Mouse (Mus musculus) thymus, adult 18-20 months (tissue): ENCODE results near the gene Immt.
"Not testable (repeated sequence)": the region's sequence is repeated elsewhere in the genome, so short reads cannot be mapped to it uniquely, and the experiment has no call there.

Experiments used
- DNase-seq, 2 experiments: peaks; one replicate each; pipeline ENCODE4 v3.0.0; 2022; ENCODE audit warnings: mixed read lengths in 2 of 2

Gene Immt

DNA sequence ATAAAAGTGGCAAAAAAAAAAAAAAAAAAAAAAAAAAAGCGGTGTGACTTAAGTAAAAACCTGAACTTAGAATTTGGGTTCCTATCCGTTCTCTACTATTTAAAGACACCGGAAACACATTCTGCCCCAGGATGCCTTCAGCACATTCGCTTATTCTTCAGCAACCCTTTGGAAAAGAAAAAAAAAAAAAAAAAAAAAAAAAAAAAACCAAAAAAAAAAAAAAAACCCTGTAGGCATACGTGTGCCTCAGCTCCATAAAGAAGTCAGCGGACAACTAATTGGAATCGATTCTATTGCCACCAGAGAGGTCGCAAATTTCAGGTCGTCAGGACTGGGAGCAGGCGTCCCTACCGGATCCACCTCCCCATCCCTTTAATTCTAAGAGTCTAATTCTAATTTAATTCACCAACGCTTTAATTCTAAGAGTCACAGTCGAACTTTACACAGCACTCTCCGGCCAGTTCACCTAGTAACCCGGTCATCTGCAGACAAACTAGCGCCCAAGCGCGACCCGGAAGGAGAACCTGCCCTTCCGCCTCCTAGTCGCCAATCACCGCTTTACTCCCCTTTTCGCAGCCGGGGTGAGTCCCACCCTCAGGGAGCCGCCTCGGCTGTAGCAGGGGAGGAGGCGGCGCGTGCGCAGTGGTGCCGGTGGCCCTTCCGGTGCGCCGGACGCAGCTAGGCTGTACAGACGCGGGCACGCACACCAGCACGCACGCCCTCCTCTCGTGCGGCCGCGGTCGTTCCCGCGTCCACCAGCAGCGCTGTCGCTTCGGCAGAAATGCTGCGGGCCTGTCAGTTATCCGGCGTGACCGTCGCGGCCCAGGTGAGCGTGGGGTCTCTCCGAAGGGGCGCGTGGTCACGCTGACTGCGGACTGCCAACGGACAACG, at the start of gene Immt:
TSS of gene Immt (plus strand) at position 642 of the 891 bp plus-strand sequence.
- peak; percentile 93 to 94 for DNase-seq

DNA sequence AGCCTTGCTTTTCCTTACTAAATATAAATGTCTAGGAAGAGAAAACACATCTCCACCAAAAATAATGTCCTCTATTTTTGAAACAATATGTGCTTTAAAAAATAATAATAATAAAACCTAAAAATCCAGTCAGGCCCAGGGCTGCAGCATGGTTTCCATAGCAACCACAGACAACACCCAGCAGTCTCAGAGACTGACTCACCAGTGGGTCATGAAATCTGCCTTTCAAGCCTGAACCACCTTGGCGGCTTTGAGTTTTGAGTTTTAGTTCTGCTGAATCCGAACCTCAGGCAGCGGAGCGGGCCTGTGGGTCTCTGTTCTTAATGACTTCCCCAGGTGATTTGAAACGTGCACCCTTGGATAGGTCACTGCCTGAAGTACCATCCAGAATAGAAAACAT, 48.0 kb upstream of the Immt start:
- DNase-seq, result no peak

DNA sequence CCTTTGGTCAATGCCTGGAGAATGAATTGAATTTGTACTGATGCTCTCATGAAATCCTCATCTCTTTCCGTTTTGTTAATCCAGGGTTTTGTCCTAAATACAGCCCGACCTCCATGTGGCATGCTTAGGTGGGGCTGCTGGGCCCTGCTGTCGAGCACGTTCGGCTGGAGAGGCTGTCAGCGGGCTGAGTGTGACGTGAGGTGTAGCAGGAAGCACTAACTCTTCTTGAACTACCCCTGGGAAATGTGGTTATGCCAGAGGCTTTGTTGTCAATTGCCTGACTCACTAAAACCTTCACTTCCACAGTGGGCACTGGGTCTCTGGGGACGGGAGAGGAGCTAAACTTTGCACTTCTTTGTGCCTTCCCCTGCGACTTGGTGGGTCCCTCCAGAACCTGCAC, 42.8 kb upstream of the Immt start:
- DNase-seq, result no peak

DNA sequence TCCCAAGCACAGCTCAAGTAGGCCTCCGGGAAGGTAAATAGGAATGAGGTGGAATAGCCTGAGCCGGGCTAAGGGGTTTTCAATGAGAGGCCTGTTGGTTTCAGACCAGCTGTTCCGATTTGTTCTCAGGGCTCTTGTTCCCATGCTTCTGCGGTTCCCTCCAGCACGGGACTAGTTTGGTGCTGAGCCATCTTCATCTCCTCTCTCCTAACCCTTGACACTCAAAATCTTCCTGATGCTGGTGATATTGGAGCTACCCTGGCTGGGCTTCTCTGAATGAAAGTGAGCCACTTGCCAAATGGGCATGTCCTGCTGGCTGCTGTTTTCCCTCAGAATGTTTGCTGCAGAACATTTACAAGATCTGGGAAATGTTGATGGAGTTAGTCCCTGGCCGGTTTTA, 39.4 kb upstream of the Immt start:
- no peak for DNase-seq

DNA sequence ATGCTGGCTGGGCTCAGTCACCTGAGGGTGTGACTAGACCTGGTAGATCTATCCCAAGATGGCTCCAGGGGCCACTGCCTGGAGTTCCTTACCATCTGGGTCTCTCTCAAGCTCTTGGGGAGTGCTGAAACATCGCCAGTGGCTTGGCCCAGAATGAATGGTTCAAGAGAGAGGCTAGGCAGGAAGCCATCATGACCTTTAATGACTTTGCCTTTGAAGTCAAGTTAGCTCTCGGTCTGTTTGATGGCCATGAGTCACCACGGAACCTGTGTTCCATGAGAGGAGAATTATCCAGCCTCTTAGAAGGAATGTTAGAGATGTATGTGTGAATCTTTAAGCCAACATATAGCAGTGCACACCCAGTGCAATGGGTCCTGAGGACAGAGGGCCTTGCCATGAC, 31.7 kb upstream of the Immt start:
- DNase-seq, result no peak

GRCm38 (mm10) chr6:71801011-71801713, 30.0 kb upstream of the Immt start:
- DNase-seq, result no peak

GRCm38 (mm10) chr6:71801714-71802094, 29.4 kb upstream of the Immt start:
- DNase-seq, result no peak

- DNase-seq, result no peak
Observed at GRCm38 (mm10) chr6:71803609-71804008, 27.5 kb upstream of the Immt start.

DNA sequence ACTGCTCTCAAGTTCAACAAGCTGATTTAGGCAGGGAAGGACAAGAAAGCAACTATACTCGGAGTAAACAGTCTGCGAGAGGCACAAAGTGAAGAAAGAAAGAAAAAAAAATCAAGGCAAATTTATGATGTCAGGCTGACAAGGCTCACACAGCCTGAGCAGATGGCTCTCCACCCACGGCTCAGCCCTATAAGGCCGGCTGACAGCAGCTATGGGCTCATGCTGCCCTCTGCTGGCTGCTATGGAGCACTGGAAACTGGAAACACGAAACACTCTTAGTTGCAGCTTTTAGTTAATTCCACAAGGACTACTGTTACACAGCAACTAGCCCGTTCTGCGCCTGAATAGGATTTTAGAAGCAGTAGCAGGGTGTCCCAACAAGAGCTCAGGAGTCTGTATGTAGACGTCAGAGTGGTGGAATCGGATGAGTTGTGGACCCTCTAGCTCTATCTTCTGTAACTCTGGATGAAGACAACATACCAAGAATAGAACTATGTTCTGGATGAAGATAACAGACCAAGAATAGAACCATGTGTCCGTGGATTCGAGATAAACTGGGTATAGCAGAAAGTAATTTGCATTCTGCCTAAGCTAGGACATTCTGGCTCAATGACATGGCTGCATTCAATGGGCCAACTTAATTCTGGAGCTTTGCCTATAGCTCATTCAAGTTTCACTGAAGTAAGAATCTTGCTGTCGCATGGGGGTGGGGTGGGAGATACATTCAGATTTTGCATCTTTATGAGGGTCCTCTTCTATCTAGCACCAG, 26.9 kb upstream of the Immt start:
- DNase-seq, result peak; percentile 17 to 33

DNA sequence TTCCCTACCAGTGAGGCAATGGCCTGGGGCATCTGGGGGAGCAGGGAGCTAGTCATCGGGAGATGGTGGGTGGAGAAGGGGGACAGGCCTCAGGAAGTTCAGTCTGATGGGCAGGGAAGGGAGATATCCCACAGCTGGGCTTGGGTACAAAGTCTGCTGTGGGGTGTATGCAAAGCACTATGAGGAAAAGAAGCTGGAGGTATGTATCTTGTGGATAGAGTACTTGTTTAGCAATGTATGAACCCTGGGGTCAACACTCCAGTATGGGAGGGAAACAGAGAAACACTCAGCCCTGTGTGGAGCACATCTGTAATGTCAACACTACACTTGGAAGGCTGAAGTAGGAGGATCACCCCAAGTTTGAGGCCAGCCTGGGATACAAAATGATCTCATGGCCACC, 24.4 kb upstream of the Immt start:
- DNase-seq, result no peak

GRCm38 (mm10) chr6:71809890-71810289, 21.2 kb upstream of the Immt start:
- no peak for DNase-seq

- no peak for DNase-seq
Observed at GRCm38 (mm10) chr6:71812820-71813219, 18.3 kb upstream of the Immt start.

DNA sequence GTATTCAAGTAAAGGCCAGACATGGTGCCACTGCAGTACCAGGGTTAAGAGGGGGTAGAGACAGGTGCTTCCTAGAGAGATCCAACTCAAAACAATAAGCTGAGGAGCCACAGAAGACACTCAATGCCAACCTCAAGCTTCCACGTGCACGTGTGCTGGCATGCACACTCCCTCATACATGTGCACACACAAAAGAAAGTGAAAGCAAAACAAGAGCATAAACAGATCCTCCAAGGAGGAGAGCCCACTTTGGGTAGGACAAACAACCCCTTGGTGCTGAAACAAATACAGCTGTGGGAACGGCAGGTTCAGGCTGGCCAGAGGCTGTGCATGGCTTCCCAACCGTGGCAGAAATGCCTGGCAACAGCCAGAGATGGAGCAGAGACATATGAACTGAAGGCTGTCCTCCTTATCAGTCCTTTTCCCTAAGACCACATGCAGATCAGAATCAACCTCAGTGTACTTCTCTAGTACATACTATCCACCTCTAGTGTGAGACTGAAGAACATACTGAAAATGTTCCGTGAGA, 11.3 kb upstream of the Immt start:
- DNase-seq, result no peak

DNA sequence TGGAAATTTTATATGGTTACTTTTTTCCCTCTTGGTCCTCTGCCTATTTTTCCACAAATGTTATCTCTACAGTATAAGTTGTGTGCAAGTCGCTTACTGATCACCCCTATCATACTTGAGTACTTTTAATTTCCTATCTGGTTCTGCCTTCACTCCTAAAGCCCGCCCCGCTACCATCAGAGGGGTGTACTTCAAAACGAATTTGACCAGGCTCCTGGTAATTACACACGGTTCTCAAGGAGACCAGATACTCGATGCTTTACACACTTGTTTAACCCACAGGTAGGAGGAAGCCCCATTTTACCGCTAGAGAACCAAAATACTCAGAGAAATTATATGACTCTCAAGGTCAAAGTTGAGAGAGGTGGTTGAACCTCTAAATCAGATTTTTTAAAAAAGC, 8.0 kb upstream of the Immt start:
- no peak for DNase-seq

DNA sequence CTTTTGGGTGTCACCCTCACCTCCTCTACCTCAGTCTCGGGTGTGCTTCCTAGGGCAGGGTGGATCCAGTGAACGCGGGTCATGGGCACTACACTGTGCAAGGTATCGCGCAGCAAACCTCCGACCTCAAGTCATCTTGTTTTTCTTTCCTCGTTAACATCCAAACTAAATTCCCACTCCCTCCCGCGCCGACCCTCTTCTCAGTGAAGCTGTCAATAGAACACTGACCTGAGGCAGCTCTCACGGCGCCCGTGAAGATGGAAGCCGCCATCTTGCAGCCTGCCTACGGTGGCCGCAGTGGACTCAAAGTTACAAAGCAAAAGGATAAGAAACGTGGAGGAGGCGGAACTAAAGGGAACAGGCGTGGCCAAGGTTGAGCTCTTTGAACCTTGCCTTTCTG, 7.6 kb upstream of the Immt start:
- peak; percentile 75 to 82 for DNase-seq

DNA sequence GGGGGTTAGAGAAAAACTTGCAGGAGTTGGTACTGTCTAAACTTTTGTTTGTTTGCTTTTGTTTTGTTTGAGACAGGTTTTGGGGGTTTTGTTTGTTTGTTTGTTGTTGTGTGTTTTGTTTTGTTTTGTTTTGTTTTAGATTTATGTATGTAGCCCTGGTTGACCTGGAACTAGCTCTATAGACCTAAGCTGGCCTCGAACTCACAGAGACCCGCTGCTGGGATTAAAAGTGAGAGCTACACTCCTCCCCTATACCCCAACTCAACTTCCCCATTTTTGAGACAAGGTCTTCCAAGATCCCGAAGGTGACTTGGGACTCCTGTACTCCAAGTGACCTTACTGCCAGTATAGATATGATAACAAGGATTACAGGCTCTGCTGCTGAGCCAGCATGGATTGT, 7.2 kb upstream of the Immt start:
- no peak for DNase-seq

GRCm38 (mm10) chr6:71826869-71827268, 4.3 kb upstream of the Immt start, which contains the start of gene Mrpl35:
TSS of gene Mrpl35 (minus strand) at chr6:71826969.
- no peak for DNase-seq

GRCm38 (mm10) chr6:71829768-71830167, 1.4 kb upstream of the Immt start:
- no peak for DNase-seq

DNA sequence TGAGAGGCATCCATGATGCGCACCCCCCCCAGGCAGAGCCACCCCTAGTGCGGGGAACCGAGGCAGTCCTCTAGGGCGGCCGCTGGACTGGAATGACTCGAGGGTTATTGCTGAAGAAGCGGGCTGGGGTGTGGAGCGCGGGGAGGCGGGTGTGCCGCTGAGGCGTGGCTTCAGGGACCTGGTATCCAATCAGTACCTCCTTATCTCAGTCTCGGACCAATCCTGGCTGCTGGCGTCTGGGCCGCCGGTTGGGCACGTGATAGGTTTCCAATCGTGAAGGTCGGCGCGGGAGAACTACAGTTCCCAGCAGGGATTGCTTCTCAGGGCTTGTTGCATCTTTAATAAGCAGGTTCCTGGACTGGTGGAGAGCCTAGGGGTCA, 440 bp downstream of the Immt start:
- DNase-seq, result peak; percentile 92 to 95

DNA sequence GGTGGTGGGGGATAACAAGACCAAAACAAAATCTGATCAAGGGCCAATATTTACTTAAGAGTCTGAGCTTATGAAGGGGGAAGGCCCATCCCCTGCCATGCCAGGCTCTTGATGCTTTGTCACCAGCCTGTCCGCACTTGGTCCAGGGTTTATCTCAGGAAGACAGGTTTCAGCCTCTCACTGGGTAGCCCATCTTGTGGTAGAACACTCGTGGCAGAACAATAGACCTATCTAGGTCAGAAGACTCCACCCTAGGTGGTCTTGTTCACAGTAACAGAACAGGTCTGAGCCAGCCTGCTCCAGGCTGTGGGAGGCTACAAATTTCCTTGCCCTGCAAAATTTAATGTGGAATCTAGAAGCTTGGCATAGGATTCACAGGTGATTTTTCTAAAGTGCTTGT, 5.7 kb downstream of the Immt start:
- DNase-seq, result no peak

DNA sequence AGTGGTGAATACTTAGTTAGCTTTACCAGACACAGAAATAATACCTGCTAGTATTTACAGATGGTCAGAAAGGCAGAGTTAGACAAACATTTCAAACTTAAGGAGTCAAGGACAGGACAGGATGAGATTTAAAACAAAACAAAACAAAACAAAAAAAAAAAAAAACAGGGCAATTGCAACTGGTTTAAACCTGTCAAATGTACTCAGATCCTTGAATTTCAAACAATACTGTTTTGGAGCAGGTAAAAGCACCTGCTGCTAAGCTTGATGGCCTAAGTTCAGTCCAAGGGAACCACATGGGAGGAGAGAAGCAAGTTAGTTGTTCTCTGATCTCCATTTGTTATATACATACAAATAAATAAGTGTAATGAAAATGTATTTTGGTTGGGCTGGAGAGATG, 8.7 kb downstream of the Immt start:
- DNase-seq, result no peak

GRCm38 (mm10) chr6:71840597-71841290, 9.6 kb downstream of the Immt start:
- no peak for DNase-seq

DNA sequence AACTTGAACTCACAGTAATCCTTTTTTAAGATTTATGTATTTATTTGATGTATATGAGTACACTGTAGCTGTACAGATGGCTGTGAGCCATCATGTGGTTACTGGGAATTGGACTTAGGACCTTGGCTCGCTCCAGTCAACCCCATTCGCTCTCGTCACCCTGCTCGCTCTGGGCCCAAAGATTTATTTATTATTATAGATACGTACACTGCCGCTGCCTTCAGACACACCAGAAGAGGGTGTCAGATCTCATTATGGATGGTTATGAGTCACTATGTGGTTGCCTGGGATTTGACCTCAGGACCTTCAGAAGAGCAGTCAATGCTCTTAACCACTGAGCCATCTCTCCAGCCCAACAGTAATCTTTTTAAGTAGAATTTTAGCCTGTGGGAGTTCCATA, 15.8 kb downstream of the Immt start:
- DNase-seq, result not testable (repeated sequence)
